Mouse (Mus musculus): ENCODE measurements around the gene Myh6.

DNA sequence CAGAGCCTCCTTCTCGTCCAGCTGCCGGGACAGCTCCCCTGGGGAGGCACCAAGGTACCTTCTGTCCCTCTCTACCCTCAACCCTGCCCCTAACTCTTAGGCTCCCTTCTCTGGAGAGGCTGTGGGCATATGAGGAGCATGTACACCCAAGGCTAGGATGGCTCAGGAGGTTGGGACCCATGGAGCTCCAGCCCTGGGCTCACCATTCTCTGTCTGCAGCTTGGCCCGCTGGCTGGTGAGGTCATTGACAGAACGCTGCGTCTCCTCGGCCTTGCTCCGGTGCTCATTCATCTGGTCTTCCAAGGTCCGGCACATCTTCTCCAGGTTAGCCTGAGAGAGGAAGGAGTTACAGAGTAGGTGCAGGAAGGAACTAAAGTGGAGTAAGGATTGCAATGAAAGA, 11.9 kb upstream of the Myh6 start:
- TF ChIP-seq CTCF (IDR thresholded peaks at IDR 0.05; ENCODE audit: insufficient read depth, low read depth, low read length) (no peak), POLR2A (IDR thresholded peaks at IDR 0.05; ENCODE audit: insufficient read depth, low read depth, low read length) (no peak)
